Mouse (Mus musculus): Measurements from ENCODE around the gene Caps2. TPM values are rescaled to one million over a fixed set of nuclear protein-coding genes. Genes with fewer than 3 reads are reported as not detected.
"Not testable (repeated sequence)": the region's sequence is repeated elsewhere in the genome, so short reads cannot be mapped to it uniquely, and the experiment has no call there.

Caps2 gene
- total RNA-seq (2014; fragmentation: Nextera tagmentation) (not detected in 2 replicates), total RNA-seq (2017) (not detected in 2 replicates)

GRCm38 (mm10) chr10:112163168-112163766, at the start of gene Caps2:
Gene Caps2, plus strand, starts transcription at chr10:112163621.
- peak; percentile 61 for ATAC-seq (replicated peaks; ENCODE audit: poor library complexity, severe bottlenecking)

GRCm38 (mm10) chr10:112125090-112125489, 38.3 kb upstream of the Caps2 start:
- not testable (repeated sequence) for ATAC-seq (replicated peaks; ENCODE audit: poor library complexity, severe bottlenecking)

GRCm38 (mm10) chr10:112127682-112128230, 35.7 kb upstream of the Caps2 start:
- ATAC-seq (replicated peaks; ENCODE audit: poor library complexity, severe bottlenecking) = not testable (repeated sequence)

GRCm38 (mm10) chr10:112132194-112132593, 31.2 kb upstream of the Caps2 start:
- no peak for ATAC-seq (replicated peaks; ENCODE audit: poor library complexity, severe bottlenecking)

GRCm38 (mm10) chr10:112138050-112138870, 25.2 kb upstream of the Caps2 start:
- peak; percentile 75 for ATAC-seq (replicated peaks; ENCODE audit: poor library complexity, severe bottlenecking)

- ATAC-seq (replicated peaks; ENCODE audit: poor library complexity, severe bottlenecking) = peak; percentile 31; the same call in 1 of the 2 replicates
These were observed 24.5 kb upstream of the Caps2 start for GRCm38 (mm10) chr10:112138871-112139430.

- peak; percentile 97 for ATAC-seq (replicated peaks; ENCODE audit: poor library complexity, severe bottlenecking)
These were observed 23.6 kb upstream of the Caps2 start for GRCm38 (mm10) chr10:112139834-112140233.

GRCm38 (mm10) chr10:112159882-112160560, 3.4 kb upstream of the Caps2 start, which contains the start of gene Glipr1l3:
Gene Glipr1l3, minus strand, starts transcription at chr10:112160327.
- peak; percentile 99 for ATAC-seq (replicated peaks; ENCODE audit: poor library complexity, severe bottlenecking)

GRCm38 (mm10) chr10:112177027-112177426, 13.6 kb downstream of the Caps2 start:
- ATAC-seq (replicated peaks; ENCODE audit: poor library complexity, severe bottlenecking) = not testable (repeated sequence)

GRCm38 (mm10) chr10:112193919-112194318, 30.5 kb downstream of the Caps2 start:
- not testable (repeated sequence) for ATAC-seq (replicated peaks; ENCODE audit: poor library complexity, severe bottlenecking)

- no peak for ATAC-seq (replicated peaks; ENCODE audit: poor library complexity, severe bottlenecking)
These were observed 40.0 kb downstream of the Caps2 start for GRCm38 (mm10) chr10:112203463-112203862.

- no peak for ATAC-seq (replicated peaks; ENCODE audit: poor library complexity, severe bottlenecking)
These were observed 63.7 kb downstream of the Caps2 start for GRCm38 (mm10) chr10:112227073-112227472.

- ATAC-seq (replicated peaks; ENCODE audit: poor library complexity, severe bottlenecking) = not testable (repeated sequence)
These were observed 65.8 kb downstream of the Caps2 start for GRCm38 (mm10) chr10:112229091-112229843.

GRCm38 (mm10) chr10:112232733-112233132, 69.3 kb downstream of the Caps2 start:
- not testable (repeated sequence) for ATAC-seq (replicated peaks; ENCODE audit: poor library complexity, severe bottlenecking)

GRCm38 (mm10) chr10:112235396-112235940, 72.0 kb downstream of the Caps2 start:
- ATAC-seq (replicated peaks; ENCODE audit: poor library complexity, severe bottlenecking) = not testable (repeated sequence)

- ATAC-seq (replicated peaks; ENCODE audit: poor library complexity, severe bottlenecking) = no peak
These were observed 84.9 kb downstream of the Caps2 start for GRCm38 (mm10) chr10:112248273-112248672.

GRCm38 (mm10) chr10:112263467-112263866, 100.0 kb downstream of the Caps2 start:
- no peak for ATAC-seq (replicated peaks; ENCODE audit: poor library complexity, severe bottlenecking)

Data from granulocyte monocyte progenitor cell, adult 5-6 weeks (primary cell).